Mouse (Mus musculus): ENCODE data around the gene Sytl2. TPM values are rescaled to one million over a fixed set of nuclear protein-coding genes. Genes with fewer than 3 reads are reported as not detected.

The Sytl2 gene
- total and polyA plus RNA-seq, 3 experiments, result 0.49 TPM; not detected in 2

GRCm38 (mm10) chr7:90319446-90319845 is 17.4 kb downstream of the Sytl2 start:
- no peak for DNase-seq (ENCODE audit: low spot score)
- no peak for ATAC-seq (ENCODE audit: extremely low read depth, insufficient number of reproducible peaks, low FRiP score, poor library complexity, severe bottlenecking)
- Histone ChIP-seq H3K9me3 (replicated peaks) (no peaks in the 10 kb centered on the region), H3K36me3 (replicated peaks) (no peaks in the 10 kb centered on the region), H3K4me3 (ENCODE audit: low read depth, low read length) (no peak overlapping the region), H3K4me1 (ENCODE audit: insufficient read depth, low read depth, low read length) (no peaks in the 10 kb centered on the region), H3K27me3 (ENCODE audit: insufficient read depth, low read length) (0 out of 2 replicates have a peak, but pooled peaks cover 2% of the 10 kb centered on the region)
- no peak for TF ChIP-seq CTCF (IDR thresholded peaks at IDR 0.05; ENCODE audit: low read depth, low read length)
- TF ChIP-seq GATA1 (IDR thresholded peaks at IDR 0.05; ENCODE audit: borderline replicate concordance, low read length), result no peak
- no peak for TF ChIP-seq TAL1 (conservative IDR thresholded peaks at IDR 0.05; ENCODE audit: low read depth, low read length)

GRCm38 (mm10) chr7:90320124-90320523 is 18.1 kb downstream of the Sytl2 start:
- Histone ChIP-seq H3K27me3 (ENCODE audit: insufficient read depth, low read length) (0 out of 2 replicates have a peak, but pooled peaks cover 2% of the 10 kb centered on the region), H3K9me3 (replicated peaks) (no peaks in the 10 kb centered on the region), H3K4me3 (ENCODE audit: low read depth, low read length) (no peak overlapping the region), H3K36me3 (replicated peaks) (no peaks in the 10 kb centered on the region), H3K4me1 (ENCODE audit: insufficient read depth, low read depth, low read length) (no peaks in the 10 kb centered on the region)
- no peak for ATAC-seq (ENCODE audit: extremely low read depth, insufficient number of reproducible peaks, low FRiP score, poor library complexity, severe bottlenecking)
- no peak for TF ChIP-seq GATA1 (IDR thresholded peaks at IDR 0.05; ENCODE audit: borderline replicate concordance, low read length)
- no peak for TF ChIP-seq TAL1 (conservative IDR thresholded peaks at IDR 0.05; ENCODE audit: low read depth, low read length)
- no peak for TF ChIP-seq CTCF (IDR thresholded peaks at IDR 0.05; ENCODE audit: low read depth, low read length)
- no peak for TF ChIP-seq POLR2AphosphoS5 (IDR thresholded peaks at IDR 0.05; ENCODE audit: insufficient replicate concordance, low read depth, low read length)
- no peak for TF ChIP-seq GATA2 (IDR thresholded peaks at IDR 0.05; ENCODE audit: borderline replicate concordance, low read depth, low read length)
- DNase-seq (ENCODE audit: low spot score), result no peak

- H3K36me3 ChIP-seq (replicated peaks), result no peaks in the 10 kb centered on the region
- 0 out of 2 replicates have a peak, but pooled peaks cover under 1% of the 10 kb centered on the region for H3K27me3 ChIP-seq (ENCODE audit: insufficient read depth, low read length)
- no peak for ATAC-seq (ENCODE audit: extremely low read depth, insufficient number of reproducible peaks, low FRiP score, poor library complexity, severe bottlenecking)
Measured at GRCm38 (mm10) chr7:90325166-90325565, 23.1 kb downstream of the Sytl2 start.

DNA sequence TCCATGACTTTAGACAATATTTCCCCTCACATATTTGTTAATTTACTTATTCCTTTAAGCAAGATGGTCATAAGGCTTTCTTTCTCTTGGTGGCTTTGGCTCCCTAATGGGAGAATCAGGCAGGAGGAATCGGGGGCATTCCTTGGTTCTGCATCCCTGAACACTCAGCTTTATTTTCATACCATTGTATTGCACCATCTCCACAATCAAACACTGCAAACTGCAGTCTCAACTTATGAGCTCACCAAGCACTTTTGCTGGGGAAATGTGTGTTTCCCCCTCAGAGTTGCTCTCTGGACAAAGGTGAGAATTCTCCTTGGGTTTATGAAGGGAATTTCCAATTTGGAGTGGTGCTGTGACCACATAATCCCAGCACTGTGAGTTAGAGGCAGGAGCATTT is 28.1 kb downstream of the Sytl2 start:
- no peak for ATAC-seq (ENCODE audit: extremely low read depth, insufficient number of reproducible peaks, low FRiP score, poor library complexity, severe bottlenecking)
- H3K4me1 ChIP-seq (ENCODE audit: insufficient read depth, low read depth, low read length), result no peaks in the 10 kb centered on the region
- no peak for DNase-seq (ENCODE audit: low spot score)
- no peak for TF ChIP-seq POLR2AphosphoS5 (IDR thresholded peaks at IDR 0.05; ENCODE audit: insufficient replicate concordance, low read depth, low read length)
- no peak for TF ChIP-seq CTCF (IDR thresholded peaks at IDR 0.05; ENCODE audit: low read depth, low read length)
- TF ChIP-seq GATA1 (IDR thresholded peaks at IDR 0.05; ENCODE audit: borderline replicate concordance, low read length), result no peak
- TF ChIP-seq TAL1 (conservative IDR thresholded peaks at IDR 0.05; ENCODE audit: low read depth, low read length), result no peak
- no peak for TF ChIP-seq GATA2 (IDR thresholded peaks at IDR 0.05; ENCODE audit: borderline replicate concordance, low read depth, low read length)
- H3K27me3 ChIP-seq (ENCODE audit: insufficient read depth, low read length), result no peaks in the 10 kb centered on the region
- H3K4me3 ChIP-seq (ENCODE audit: low read depth, low read length), result no peak overlapping the region
- no peaks in the 10 kb centered on the region for H3K36me3 ChIP-seq (replicated peaks)
- H3K9me3 ChIP-seq (replicated peaks), result no peaks in the 10 kb centered on the region

More at GRCm38 (mm10) chr7:90325166-90325565, 23.1 kb downstream of the Sytl2 start:
- no peak for DNase-seq (ENCODE audit: low spot score)
- no peaks in the 10 kb centered on the region for H3K4me1 ChIP-seq (ENCODE audit: insufficient read depth, low read depth, low read length)
- no peak overlapping the region for H3K4me3 ChIP-seq (ENCODE audit: low read depth, low read length)
- no peaks in the 10 kb centered on the region for H3K9me3 ChIP-seq (replicated peaks)
- TF ChIP-seq GATA2 (IDR thresholded peaks at IDR 0.05; ENCODE audit: borderline replicate concordance, low read depth, low read length), result no peak
- TF ChIP-seq POLR2AphosphoS5 (IDR thresholded peaks at IDR 0.05; ENCODE audit: insufficient replicate concordance, low read depth, low read length), result no peak
- TF ChIP-seq CTCF (IDR thresholded peaks at IDR 0.05; ENCODE audit: low read depth, low read length), result no peak
- no peak for TF ChIP-seq GATA1 (IDR thresholded peaks at IDR 0.05; ENCODE audit: borderline replicate concordance, low read length)

GRCm38 (mm10) chr7:90332483-90333065 is 30.5 kb downstream of the Sytl2 start:
- H3K9me3 ChIP-seq (replicated peaks), result no peaks in the 10 kb centered on the region
- ATAC-seq (ENCODE audit: extremely low read depth, insufficient number of reproducible peaks, low FRiP score, poor library complexity, severe bottlenecking), result no peak

DNA sequence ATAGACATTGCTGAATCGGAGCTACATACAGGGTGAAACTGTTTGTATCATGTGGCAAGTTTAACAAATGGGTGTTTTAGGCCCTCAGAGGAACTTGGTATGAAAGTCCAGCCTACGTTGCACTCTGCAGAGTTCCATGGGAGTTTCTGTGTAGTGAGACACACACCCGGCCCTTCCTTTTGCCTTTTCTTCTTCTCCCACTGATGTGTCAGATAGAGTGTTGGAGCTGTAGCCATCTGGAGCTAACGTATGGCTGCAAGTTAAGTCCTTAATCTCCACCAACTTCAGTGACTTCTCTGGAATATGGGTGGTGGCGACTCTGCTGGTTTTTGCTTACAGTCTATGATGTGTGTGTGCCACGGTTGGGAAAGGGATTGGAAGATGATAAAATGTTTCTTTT is 32.3 kb downstream of the Sytl2 start:
- Histone ChIP-seq H3K4me1 (ENCODE audit: insufficient read depth, low read depth, low read length) (no peaks in the 10 kb centered on the region), H3K4me3 (ENCODE audit: low read depth, low read length) (no peak overlapping the region), H3K9me3 (replicated peaks) (no peaks in the 10 kb centered on the region), H3K36me3 (replicated peaks) (no peaks in the 10 kb centered on the region), H3K27me3 (ENCODE audit: insufficient read depth, low read length) (no peaks in the 10 kb centered on the region)
- ATAC-seq (ENCODE audit: extremely low read depth, insufficient number of reproducible peaks, low FRiP score, poor library complexity, severe bottlenecking) (no peak), DNase-seq (ENCODE audit: low spot score) (no peak)
- no peak for TF ChIP-seq GATA1 (IDR thresholded peaks at IDR 0.05; ENCODE audit: borderline replicate concordance, low read length)
- TF ChIP-seq GATA2 (IDR thresholded peaks at IDR 0.05; ENCODE audit: borderline replicate concordance, low read depth, low read length), result no peak
- TF ChIP-seq POLR2AphosphoS5 (IDR thresholded peaks at IDR 0.05; ENCODE audit: insufficient replicate concordance, low read depth, low read length), result no peak
- no peak for TF ChIP-seq CTCF (IDR thresholded peaks at IDR 0.05; ENCODE audit: low read depth, low read length)
- no peak for TF ChIP-seq TAL1 (conservative IDR thresholded peaks at IDR 0.05; ENCODE audit: low read depth, low read length)

More at GRCm38 (mm10) chr7:90332483-90333065, 30.5 kb downstream of the Sytl2 start:
- no peak for TF ChIP-seq GATA2 (IDR thresholded peaks at IDR 0.05; ENCODE audit: borderline replicate concordance, low read depth, low read length)
- no peak for TF ChIP-seq GATA1 (IDR thresholded peaks at IDR 0.05; ENCODE audit: borderline replicate concordance, low read length)
- no peak for TF ChIP-seq TAL1 (conservative IDR thresholded peaks at IDR 0.05; ENCODE audit: low read depth, low read length)
- no peak for TF ChIP-seq CTCF (IDR thresholded peaks at IDR 0.05; ENCODE audit: low read depth, low read length)
- no peak for TF ChIP-seq POLR2AphosphoS5 (IDR thresholded peaks at IDR 0.05; ENCODE audit: insufficient replicate concordance, low read depth, low read length)
- DNase-seq (ENCODE audit: low spot score), result no peak
- Histone ChIP-seq H3K4me1 (ENCODE audit: insufficient read depth, low read depth, low read length) (no peaks in the 10 kb centered on the region), H3K36me3 (replicated peaks) (no peaks in the 10 kb centered on the region), H3K27me3 (ENCODE audit: insufficient read depth, low read length) (no peaks in the 10 kb centered on the region), H3K4me3 (ENCODE audit: low read depth, low read length) (no peak overlapping the region)
